Comparison of ENCODE assay signal across 8 mouse cellular contexts in genomic region chr3:137150414-137151010, GRCm38 (mm10).
DNase-seq lines count a peak whose midpoint lies in the region; ATAC-seq and TF ChIP-seq lines count a peak whose summit lies in the region.

No protein-coding gene starts in this region.

- intact Hi-C loops in gastrocnemius, postnatal 36 days (cut with DNase I) = no loop called here

- H3K4me3 ChIP-seq in lung, adult 2 months (replicated peaks; ENCODE audit: extremely low read depth, low read depth, low read length) = no peak overlapping the region

- TF ChIP-seq CTCF in brain, embryonic 14.5 days (IDR thresholded peaks at IDR 0.05; ENCODE audit: borderline replicate concordance, extremely low read depth, insufficient read depth, insufficient read length) = no peak
- TF ChIP-seq CTCF in lung, adult 2 months (IDR thresholded peaks at IDR 0.05; ENCODE audit: insufficient read depth, low read length) = no peak

- peak; percentile 48 to 53 for DNase-seq in layer of hippocampus, adult 18-20 months (ENCODE audit: low spot score in 2 of 2)
- no peak for DNase-seq in layer of hippocampus, postnatal 10 days (ENCODE audit: low spot score in 2 of 2)
- peak; percentile 39 for DNase-seq in brain, embryonic 14.5 days (ENCODE audit: low read depth)
- DNase-seq in gastrocnemius, postnatal 36 days = peak; percentile 21 to 34
- peak; percentile 62 to 81 for DNase-seq in kidney, adult 8-10 months
- peak; percentile 27 for DNase-seq in lung, adult 2 months
- DNase-seq in ovary, postnatal 10 days (ENCODE audit: low spot score) = no peak

- H3K4me1 ChIP-seq in lung, adult 2 months (ENCODE audit: control insufficient read depth, insufficient read depth, low read length) = peaks cover 5% of the 10 kb centered on the region; the same call in 1 of the 2 replicates

- no peak for ATAC-seq in erythroblast, adult 5-6 weeks (replicated peaks; ENCODE audit: low FRiP score, poor library complexity, severe bottlenecking)

- 29% methylated on average over 14 of the region's 14 CpGs for WGBS in lung, adult 2 months

- TF ChIP-seq POLR2A in brain, embryonic 14.5 days (IDR thresholded peaks at IDR 0.05; ENCODE audit: borderline replicate concordance, extremely low read depth, insufficient read depth, insufficient read length, poor library complexity, severe bottlenecking) = no peak
- TF ChIP-seq POLR2A in lung, adult 2 months (IDR thresholded peaks at IDR 0.05; ENCODE audit: borderline replicate concordance, extremely low read depth, low read depth, low read length) = no peak

Comparison
In these comparisons a context has a peak if more than half of its experiments do, and no peak if none do; other contexts are left out.
1. DNase-seq: peak in layer of hippocampus, adult 18-20 months (2 of 2), brain, embryonic 14.5 days (single experiment), gastrocnemius, postnatal 36 days (2 of 2), kidney, adult 8-10 months (2 of 2) and lung, adult 2 months (single experiment); none in layer of hippocampus, postnatal 10 days (0 of 2) and ovary, postnatal 10 days (single experiment).